Mouse (Mus musculus): Measurements from ENCODE around the gene Pgs1. TPM values are rescaled to one million over a fixed set of nuclear protein-coding genes. Genes with fewer than 3 reads are reported as not detected.
A peak's percentile ranks its signal among the peaks of the same experiment; 100 is the strongest.

Gene Pgs1
- total RNA-seq, 2 experiments from 2014 or later: 17.2 to 18.0 TPM

- H3K27ac ChIP-seq: 0 out of 2 replicates have a peak overlapping the region, but pooled peaks have one; percentile 12
- TF ChIP-seq CTCF (IDR thresholded peaks at IDR 0.05): no peak
- intact Hi-C loops (cut with DNase I): no loop called here
- no peak overlapping the region for H3K4me3 ChIP-seq
- DNase-seq: no peak
These were observed 3.8 kb downstream of the Pgs1 start for GRCm38 (mm10) chr11:117989926-117990325.

DNA sequence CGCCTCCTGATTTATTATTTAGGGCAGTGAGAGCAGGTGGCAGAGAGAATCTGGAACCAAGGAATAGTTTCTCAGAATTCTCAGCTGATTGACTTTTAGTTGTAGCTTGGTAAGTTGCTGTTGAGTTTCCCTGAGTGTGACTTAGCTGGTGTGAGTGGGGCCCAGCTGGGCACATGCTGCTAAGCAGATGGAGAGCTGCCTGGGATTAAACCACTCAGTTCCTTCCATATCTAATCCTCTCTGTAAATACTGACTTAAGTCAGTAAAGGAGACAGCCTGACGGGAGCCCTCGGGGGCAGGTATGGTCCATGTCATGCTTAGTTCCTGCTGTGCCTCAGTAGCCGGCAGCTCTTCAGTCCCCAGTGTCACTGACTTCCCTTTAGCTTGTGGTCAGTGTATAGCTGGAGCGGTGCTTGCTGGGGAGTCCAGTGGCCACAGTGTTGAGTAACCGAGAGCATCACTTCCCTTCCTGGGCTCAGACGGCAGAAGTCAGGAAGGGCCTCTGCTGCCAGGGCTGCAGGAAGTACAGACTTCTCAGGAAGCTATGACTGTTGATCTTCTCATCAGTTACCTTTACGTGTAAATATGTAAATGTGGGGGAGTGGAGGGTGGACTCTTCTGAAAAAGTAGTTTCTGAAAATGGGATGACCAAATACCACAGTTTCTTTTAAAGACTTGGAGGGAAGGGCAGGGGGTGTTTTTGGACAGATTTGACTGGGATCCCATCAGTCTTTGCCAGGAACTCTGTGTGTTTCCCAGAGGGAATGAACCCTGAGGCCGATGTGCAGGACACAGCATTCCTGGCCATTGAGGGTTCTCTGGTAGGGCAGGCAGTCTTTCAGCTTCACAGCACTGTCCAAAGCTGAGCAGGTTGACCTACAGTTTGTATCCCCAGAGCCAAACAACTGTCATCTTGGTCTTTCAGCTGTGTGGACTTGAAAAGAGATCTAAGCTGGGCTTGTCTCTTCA lies 5.7 kb downstream of the Pgs1 start:
- DNase-seq: peak; percentile 51
- H3K4me3 ChIP-seq: no peak overlapping the region
- no peak for TF ChIP-seq CTCF (IDR thresholded peaks at IDR 0.05)
- intact Hi-C loops (cut with DNase I): no loop called here
- peak overlapping the region; percentile 62 for H3K27ac ChIP-seq

GRCm38 (mm10) chr11:117993190-117994175 lies 7.4 kb downstream of the Pgs1 start:
- no peak for DNase-seq
- Histone ChIP-seq H3K27ac (peak overlapping the region; percentile 78), H3K4me3 (no peak overlapping the region)
- TF ChIP-seq CTCF (IDR thresholded peaks at IDR 0.05): no peak
- intact Hi-C loops (cut with DNase I): no loop called here

- DNase-seq: peak; percentile 46
- intact Hi-C loops (cut with DNase I): no loop called here
- no peak for TF ChIP-seq CTCF (IDR thresholded peaks at IDR 0.05)
- no peak overlapping the region for H3K4me3 ChIP-seq
- H3K27ac ChIP-seq: peak overlapping the region; percentile 78
These were observed 8.4 kb downstream of the Pgs1 start for GRCm38 (mm10) chr11:117994250-117995057.

GRCm38 (mm10) chr11:117995255-117995654 lies 9.2 kb downstream of the Pgs1 start:
- DNase-seq: no peak
- Histone ChIP-seq H3K27ac (peak overlapping the region; percentile 78), H3K4me3 (no peak overlapping the region)
- intact Hi-C loops (cut with DNase I): no loop called here
- TF ChIP-seq CTCF (IDR thresholded peaks at IDR 0.05): no peak

GRCm38 (mm10) chr11:117995661-117996060 lies 9.6 kb downstream of the Pgs1 start:
- no peak for TF ChIP-seq CTCF (IDR thresholded peaks at IDR 0.05)
- H3K27ac ChIP-seq: peak overlapping the region; percentile 78
- intact Hi-C loops (cut with DNase I): no loop called here
- H3K4me3 ChIP-seq: no peak overlapping the region
- no peak for DNase-seq

GRCm38 (mm10) chr11:117996066-117996465 lies 10.0 kb downstream of the Pgs1 start:
- DNase-seq: no peak
- Histone ChIP-seq H3K27ac (peak overlapping the region; percentile 35; the same call in 1 of the 2 replicates), H3K4me3 (no peak overlapping the region)
- TF ChIP-seq CTCF (IDR thresholded peaks at IDR 0.05): no peak
- intact Hi-C loops (cut with DNase I): no loop called here

DNA sequence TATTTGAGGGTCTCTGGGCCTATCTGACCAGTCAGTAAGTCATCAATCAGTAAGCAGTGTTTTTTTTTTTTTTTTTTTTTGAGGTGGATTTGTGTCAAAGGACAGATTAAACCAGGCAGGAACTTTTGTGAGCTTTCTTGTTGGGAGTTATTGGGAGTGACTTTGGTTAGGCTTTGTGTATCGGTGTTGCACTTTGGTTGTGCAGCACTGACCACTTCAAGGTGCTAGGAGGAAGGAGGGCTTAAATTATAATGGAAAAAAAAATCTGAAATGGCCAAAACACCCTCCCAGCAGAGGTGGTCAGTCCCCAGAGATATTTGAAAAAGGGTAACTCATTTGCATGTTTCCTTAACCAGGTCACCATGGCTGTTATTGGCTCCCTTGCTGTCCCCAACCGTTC lies 11.0 kb downstream of the Pgs1 start:
- Histone ChIP-seq H3K4me3 (no peak overlapping the region), H3K27ac (no peak overlapping the region)
- no peak for DNase-seq
- intact Hi-C loops (cut with DNase I): no loop called here
- no peak for TF ChIP-seq CTCF (IDR thresholded peaks at IDR 0.05)

DNA sequence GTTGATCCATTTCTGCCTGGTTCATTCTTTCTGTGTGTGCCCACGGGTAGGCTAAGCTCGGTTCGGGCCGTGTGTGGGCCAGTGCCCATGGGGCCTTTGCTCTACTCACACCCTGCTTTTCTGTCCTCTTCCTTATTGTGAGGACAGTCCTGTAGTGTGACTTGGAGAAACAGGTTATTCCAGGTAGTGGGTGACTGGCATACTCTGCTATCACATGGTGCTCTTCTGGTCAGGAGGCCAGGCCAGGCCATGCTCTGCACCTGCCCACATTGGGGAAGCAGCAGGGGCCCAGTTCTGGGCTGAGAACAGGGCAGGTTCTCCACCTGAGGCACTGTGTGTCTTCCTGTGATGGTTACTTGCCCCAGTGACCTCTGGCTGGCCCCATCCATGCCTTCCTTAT lies 12.3 kb downstream of the Pgs1 start:
- intact Hi-C loops (cut with DNase I): no loop called here
- H3K4me3 ChIP-seq: no peak overlapping the region
- TF ChIP-seq CTCF (IDR thresholded peaks at IDR 0.05): no peak
- no peak overlapping the region for H3K27ac ChIP-seq
- DNase-seq: no peak

DNA sequence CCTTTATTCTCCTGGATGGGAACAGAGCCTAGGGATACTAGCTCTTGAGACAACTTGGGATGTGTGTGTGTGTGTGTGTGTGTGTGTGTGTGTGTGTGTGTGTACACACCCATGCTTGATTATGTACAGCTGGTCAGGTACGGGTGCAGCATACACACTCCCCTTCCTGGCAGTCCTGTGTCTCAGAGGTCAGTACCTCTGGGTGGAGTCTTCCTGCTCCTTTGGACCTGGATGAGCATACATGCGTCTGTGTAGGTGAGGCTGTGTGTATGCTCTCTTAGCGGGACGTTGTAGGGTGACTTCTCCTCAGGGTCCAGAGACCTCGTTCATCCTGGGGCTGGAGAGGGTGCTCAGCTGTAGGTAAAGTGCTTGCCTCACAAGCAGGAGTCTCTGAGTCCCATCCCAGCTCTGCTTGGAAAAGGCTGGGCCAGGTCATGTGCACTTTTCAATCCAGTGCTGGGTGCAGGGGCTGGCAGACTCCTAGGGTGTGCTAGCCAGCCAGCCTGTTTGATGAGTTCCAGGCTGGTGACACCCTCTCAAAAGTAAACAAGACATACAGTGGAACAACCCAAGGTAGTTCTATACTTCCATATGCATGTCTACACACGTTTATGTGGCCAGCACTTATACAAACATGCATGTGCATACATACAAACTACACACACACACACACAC lies 13.3 kb downstream of the Pgs1 start:
- peak overlapping the region; percentile 54; the same call in 1 of the 2 replicates for H3K27ac ChIP-seq
- intact Hi-C loops (cut with DNase I): no loop called here
- no peak for DNase-seq

DNA sequence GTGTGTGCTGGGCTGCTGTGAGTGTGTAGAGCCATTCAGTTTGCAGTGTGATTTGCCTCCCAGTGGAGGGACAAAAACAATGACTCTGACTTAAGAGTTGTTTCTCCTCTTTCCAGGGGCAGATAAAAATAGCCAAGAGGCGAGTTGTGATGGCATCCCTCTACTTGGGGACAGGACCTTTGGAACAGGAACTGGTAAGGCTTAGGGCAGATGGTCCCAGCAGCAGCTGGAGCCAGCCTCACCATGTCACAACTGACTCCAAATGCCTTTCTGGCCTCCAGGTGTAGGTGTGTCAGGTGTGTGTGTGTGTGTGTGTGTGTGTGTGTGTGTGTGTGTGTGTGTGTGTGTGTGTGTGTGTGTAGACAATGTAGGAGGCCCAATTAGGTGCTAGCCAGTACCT lies 14.0 kb downstream of the Pgs1 start:
- no peak overlapping the region for H3K4me3 ChIP-seq
- no peak for DNase-seq
- TF ChIP-seq CTCF (IDR thresholded peaks at IDR 0.05): no peak
- peak overlapping the region; percentile 54; the same call in 1 of the 2 replicates for H3K27ac ChIP-seq
- intact Hi-C loops (cut with DNase I): no loop called here

More for the DNA sequence above, 13.3 kb downstream of the Pgs1 start:
- no peak overlapping the region for H3K4me3 ChIP-seq
- TF ChIP-seq CTCF (IDR thresholded peaks at IDR 0.05): no peak
